In genomic region chr9:18744639-18745038, GRCm38 (mm10) we compare ENCODE assay signal across 9 mouse cellular contexts. TPM values are rescaled to one million over a fixed set of nuclear protein-coding genes. Genes with fewer than 3 reads are reported as not detected.
DNase-seq lines count a peak whose midpoint lies in the region; ATAC-seq and TF ChIP-seq lines count a peak whose summit lies in the region.
"Had no signal": no experiment of that assay in that cellular context is flagged by ENCODE, and none has a peak within 500 bp of the region (broad histone marks: within the 10 kb centered on the region; RNA-seq: fewer than 3 reads in every experiment).

No protein-coding gene starts in this region.

- TF ChIP-seq POLR2A in MEL (IDR thresholded peaks at IDR 0.05; ENCODE audit: control insufficient read depth in 1 of 2, insufficient read depth in 1 of 2, low read depth in 1 of 2, low read length in 2 of 2, poor library complexity in 1 of 2), result no peak

- TF ChIP-seq EP300 in MEL (IDR thresholded peaks at IDR 0.05; ENCODE audit: low read depth in 1 of 2, low read length in 2 of 2), result no peak

- H3K4me3 ChIP-seq in layer of hippocampus, adult 2 months, result no peak overlapping the region
- no peak overlapping the region for H3K4me3 ChIP-seq in MEL (ENCODE audit: control insufficient read depth in 1 of 2, insufficient read depth in 1 of 2, low read depth in 2 of 2, low read length in 2 of 2)
- no peak overlapping the region for H3K4me3 ChIP-seq in forebrain, embryonic 12.5 days (replicated peaks)
- H3K4me3 ChIP-seq in midbrain, embryonic 13.5 days (replicated peaks), result no peak overlapping the region
- H3K4me3 ChIP-seq: heart, embryonic 15.5 days had no signal

- peak; percentile 8 to 47 for DNase-seq in layer of hippocampus, adult 2 months (ENCODE audit: low spot score in 2 of 2)
- DNase-seq in layer of hippocampus, adult 8-10 months (ENCODE audit: low spot score in 2 of 2), result no peak
- peak; percentile 51 for DNase-seq in MEL (ENCODE audit: low read depth, low spot score)
- DNase-seq in spleen, adult 12 weeks (ENCODE audit: low spot score), result no peak
- DNase-seq in MN1 (ENCODE audit: low spot score), result no peak

- peak; percentile 75 for TF ChIP-seq RAD21 in MEL (IDR thresholded peaks at IDR 0.05; ENCODE audit: low read depth, low read length)

- no peak overlapping the region for H3K4me2 ChIP-seq in forebrain, embryonic 12.5 days
- H3K4me2 ChIP-seq in midbrain, embryonic 13.5 days (replicated peaks), result no peak overlapping the region
- H3K4me2 ChIP-seq: heart, embryonic 15.5 days had no signal

- WGBS in forebrain, embryonic 12.5 days, result 27% methylated on average over 5 of the region's 5 CpGs
- WGBS in midbrain, embryonic 13.5 days, result 31% methylated on average over 5 of the region's 5 CpGs

- H3K27me3 ChIP-seq in MEL (ENCODE audit: control insufficient read depth in 1 of 2, insufficient read depth in 2 of 2, low read length in 2 of 2), result no peaks in the 10 kb centered on the region
- no peaks in the 10 kb centered on the region for H3K27me3 ChIP-seq in forebrain, embryonic 12.5 days
- H3K27me3 ChIP-seq in midbrain, embryonic 13.5 days, result no peaks in the 10 kb centered on the region
- H3K27me3 ChIP-seq: heart, embryonic 15.5 days had no signal

- TF ChIP-seq CTCF in layer of hippocampus, adult 2 months (conservative IDR thresholded peaks at IDR 0.05), result peak; percentile 75
- peak in 2 of 3 experiments; percentile 37 to 57; a peak in 4 of 6 replicates for TF ChIP-seq CTCF in MEL (IDR thresholded peaks at IDR 0.05 in 2 of 3, conservative IDR thresholded peaks at IDR 0.05 in 1 of 3; ENCODE audit: control insufficient read depth in 1 of 3, insufficient read depth in 1 of 3, low read depth in 2 of 3, low read length in 3 of 3, poor library complexity in 1 of 3, severe bottlenecking in 1 of 3)

- no peaks in the 10 kb centered on the region for H3K79me2 ChIP-seq in MEL (ENCODE audit: control insufficient read depth, insufficient read depth, low read length, poor library complexity)

- H3K27ac ChIP-seq in layer of hippocampus, adult 2 months, result no peak overlapping the region
- no peak overlapping the region for H3K27ac ChIP-seq in MEL (ENCODE audit: control insufficient read depth, low read depth, low read length)
- no peak overlapping the region for H3K27ac ChIP-seq in forebrain, embryonic 12.5 days
- no peak overlapping the region for H3K27ac ChIP-seq in midbrain, embryonic 13.5 days
- H3K27ac ChIP-seq: heart, embryonic 15.5 days had no signal

- no peaks in the 10 kb centered on the region; a peak in 1 of 4 replicates for H3K36me3 ChIP-seq in MEL (ENCODE audit: control insufficient read depth in 1 of 2, insufficient read depth in 2 of 2, low read length in 2 of 2)
- H3K36me3 ChIP-seq in forebrain, embryonic 12.5 days (replicated peaks), result no peaks in the 10 kb centered on the region
- no peaks in the 10 kb centered on the region for H3K36me3 ChIP-seq in midbrain, embryonic 13.5 days
- H3K36me3 ChIP-seq: heart, embryonic 15.5 days had no signal

- ATAC-seq in forebrain, embryonic 12.5 days (ENCODE audit: low FRiP score), result 0 out of 2 replicates have a peak, but pooled peaks have one; percentile 36
- ATAC-seq in midbrain, embryonic 13.5 days, result peak; percentile 60; the same call in 1 of the 2 replicates
- ATAC-seq in megakaryocyte, adult 5-6 weeks (ENCODE audit: poor library complexity, severe bottlenecking), result no peak

- no peak overlapping the region for H3K9ac ChIP-seq in MEL (ENCODE audit: control insufficient read depth, low read depth, low read length, poor library complexity, severe bottlenecking)
- H3K9ac ChIP-seq in forebrain, embryonic 12.5 days, result no peak overlapping the region
- H3K9ac ChIP-seq in midbrain, embryonic 13.5 days (replicated peaks), result no peak overlapping the region
- H3K9ac ChIP-seq: heart, embryonic 15.5 days had no signal

- no peaks in the 10 kb centered on the region for H3K4me1 ChIP-seq in MEL (ENCODE audit: control insufficient read depth in 1 of 2, insufficient read depth in 2 of 2, low read length in 2 of 2)
- H3K4me1 ChIP-seq in forebrain, embryonic 12.5 days, result no peaks in the 10 kb centered on the region
- H3K4me1 ChIP-seq in midbrain, embryonic 13.5 days (replicated peaks), result no peaks in the 10 kb centered on the region
- H3K4me1 ChIP-seq: heart, embryonic 15.5 days had no signal

- H3K9me3 ChIP-seq in MEL (replicated peaks; ENCODE audit: insufficient read depth, low read length), result no peaks in the 10 kb centered on the region
- no peaks in the 10 kb centered on the region for H3K9me3 ChIP-seq in forebrain, embryonic 12.5 days
- H3K9me3 ChIP-seq in midbrain, embryonic 13.5 days, result no peaks in the 10 kb centered on the region
- H3K9me3 ChIP-seq: heart, embryonic 15.5 days had no signal

TF ChIP-seq in MEL, 35 proteins besides CTCF, POLR2A, EP300 and RAD21:
- TF ChIP-seq MAZ (IDR thresholded peaks at IDR 0.05; ENCODE audit: low read depth, low read length) (no peak), SMC3 (IDR thresholded peaks at IDR 0.05; ENCODE audit: low read depth, low read length) (peak; percentile 58), ETS1 (IDR thresholded peaks at IDR 0.05; ENCODE audit: low read depth, low read length) (no peak), POLR2AphosphoS5 (IDR thresholded peaks at IDR 0.05; ENCODE audit: borderline replicate concordance, low read depth, low read length) (no peak), ZC3H11A (IDR thresholded peaks at IDR 0.05; ENCODE audit: low read depth, low read length) (peak; percentile 48)

RNA-seq across cellular contexts. Expression of gene Olfr24, which starts 19.2 kb away (rescaled TPM):
- total RNA-seq in layer of hippocampus, adult 2 months (2021), result not detected
- not detected for total RNA-seq in layer of hippocampus, adult 8-10 months (2022)
- total RNA-seq in MEL (2012; rRNA removed), result not detected in 2 replicates
- not detected for polyA plus RNA-seq in MEL (2012; ENCODE audit: insufficient read depth in 1 of 2, insufficient read length in 2 of 2, low read depth in 1 of 2, low replicate concordance in 2 of 2, missing spikeins in 1 of 2)
- not detected in 2 replicates for polyA plus RNA-seq in forebrain, embryonic 12.5 days (2016; fragmentation: Nextera tagmentation; extraction: Ambion mirVana)
- polyA plus RNA-seq in midbrain, embryonic 13.5 days (2015; fragmentation: Nextera tagmentation; extraction: Ambion mirVana), result not detected in 2 replicates
- total RNA-seq in megakaryocyte, adult 5-6 weeks (2015), result not detected in 2 replicates
- total RNA-seq in megakaryocyte, adult 5-6 weeks (2017), result not detected in 2 replicates
- polyA plus RNA-seq: heart, embryonic 15.5 days had no signal

Comparison
In these comparisons a context has a peak if more than half of its experiments do, and no peak if none do; other contexts are left out.
1. DNase-seq: peak in layer of hippocampus, adult 2 months (2 of 2) and MEL (single experiment); none in layer of hippocampus, adult 8-10 months (0 of 2), spleen, adult 12 weeks (single experiment) and MN1 (single experiment).